Mouse (Mus musculus) granulocyte monocyte progenitor cell, adult 5-6 weeks (primary cell): ENCODE data around the gene Sf3a2. TPM values are rescaled to one million over a fixed set of nuclear protein-coding genes. Genes with fewer than 3 reads are reported as not detected.
"Not testable (repeated sequence)": the region's sequence is repeated elsewhere in the genome, so short reads cannot be mapped to it uniquely, and the experiment has no call there.

Source experiments
- ATAC-seq: replicated peaks from 2 replicates; pipeline ENCODE4 v1.8.0; 2016; ENCODE audit warnings: mild to moderate bottlenecking, moderate TSS enrichment, inconsistent platforms; ENCODE audit not compliant: poor library complexity, severe bottlenecking
- total RNA-seq, 2 experiments: library from RNA; stranded (forward) in 1 of 2; stranded (reverse) in 1 of 2; fragments of 200-712, 200-1000 nt in 1 of 2; fragments of >200 nt in 1 of 2; fragmentation: Nextera tagmentation in 1 of 2; gene quantifications; 2 replicates each; pipeline ENCODE4 v1.2.3; 2014 to 2017

Gene Sf3a2
- total RNA-seq, 2 experiments from 2014 or later, result 13.8 to 88.0 TPM

GRCm38 (mm10) chr10:80821991-80822390 lies 24.0 kb downstream of the Sf3a2 start:
- ATAC-seq, result no peak

GRCm38 (mm10) chr10:80822528-80822927 lies 24.5 kb downstream of the Sf3a2 start:
- no peak for ATAC-seq

GRCm38 (mm10) chr10:80823316-80823715 lies 25.3 kb downstream of the Sf3a2 start:
- ATAC-seq, result no peak

- ATAC-seq, result 0 out of 2 replicates have a peak, but pooled peaks have one; percentile 1
Measured at GRCm38 (mm10) chr10:80823847-80824643, 26.0 kb downstream of the Sf3a2 start.

- no peak for ATAC-seq
Measured at GRCm38 (mm10) chr10:80824827-80825226, 26.8 kb downstream of the Sf3a2 start.

GRCm38 (mm10) chr10:80826151-80827062 lies 28.4 kb downstream of the Sf3a2 start, which contains the start of gene Oaz1:
Gene Oaz1, plus strand, starts transcription at chr10:80826656.
- ATAC-seq, result peak; percentile 79

GRCm38 (mm10) chr10:80827063-80827869 lies 29.3 kb downstream of the Sf3a2 start:
- no peak for ATAC-seq

GRCm38 (mm10) chr10:80827870-80828420 lies 29.9 kb downstream of the Sf3a2 start:
- no peak for ATAC-seq

- not testable (repeated sequence) for ATAC-seq
Measured at GRCm38 (mm10) chr10:80828587-80828986, 30.6 kb downstream of the Sf3a2 start.

GRCm38 (mm10) chr10:80829359-80830278 lies 31.6 kb downstream of the Sf3a2 start:
- ATAC-seq, result no peak

GRCm38 (mm10) chr10:80831136-80831535 lies 33.1 kb downstream of the Sf3a2 start:
- peak; percentile 45 for ATAC-seq

- no peak for ATAC-seq
Measured at GRCm38 (mm10) chr10:80832818-80833217, 34.8 kb downstream of the Sf3a2 start.

GRCm38 (mm10) chr10:80835617-80836016 lies 37.6 kb downstream of the Sf3a2 start:
- no peak for ATAC-seq

GRCm38 (mm10) chr10:80836949-80837379 lies 39.0 kb downstream of the Sf3a2 start:
- peak; percentile 29 for ATAC-seq

- ATAC-seq, result no peak
Measured at GRCm38 (mm10) chr10:80837827-80838226, 39.8 kb downstream of the Sf3a2 start.

- no peak for ATAC-seq
Measured at GRCm38 (mm10) chr10:80838346-80838912, 40.4 kb downstream of the Sf3a2 start.

- ATAC-seq, result no peak
Measured at GRCm38 (mm10) chr10:80839848-80840247, 41.9 kb downstream of the Sf3a2 start.

GRCm38 (mm10) chr10:80841685-80842084 lies 43.7 kb downstream of the Sf3a2 start:
- no peak for ATAC-seq
